Mouse (Mus musculus): ENCODE measurements around the gene Cop1. TPM values are rescaled to one million over a fixed set of nuclear protein-coding genes. Genes with fewer than 3 reads are reported as not detected.

The Cop1 gene
- 213 and 216 TPM in 2 replicates for total RNA-seq (2021)
- long read RNA-seq, full-length matches to known transcripts = 89 of 162 reads
- long read RNA-seq, partial matches to known transcripts = 3 of 162 reads
- long read RNA-seq, other reads (novel, unspliced or antisense) = 70 of 162 reads

- DNase-seq = peak; percentile 95
These were observed at the start of gene Cop1 for GRCm38 (mm10) chr1:159231781-159232571. TSS of gene Cop1 (plus strand) at chr1:159232320.

GRCm38 (mm10) chr1:159186741-159187140, 45.4 kb upstream of the Cop1 start:
- DNase-seq = no peak

GRCm38 (mm10) chr1:159198603-159199002, 33.5 kb upstream of the Cop1 start:
- DNase-seq = no peak

GRCm38 (mm10) chr1:159199606-159200005, 32.5 kb upstream of the Cop1 start:
- DNase-seq = no peak

GRCm38 (mm10) chr1:159201220-159201619, 30.9 kb upstream of the Cop1 start:
- DNase-seq = no peak

- no peak for DNase-seq
These were observed 20.4 kb upstream of the Cop1 start for GRCm38 (mm10) chr1:159211711-159212110.

GRCm38 (mm10) chr1:159217437-159217836, 14.7 kb upstream of the Cop1 start:
- DNase-seq = no peak

- DNase-seq = no peak
These were observed 10.1 kb upstream of the Cop1 start for GRCm38 (mm10) chr1:159222046-159222445.

- no peak for DNase-seq
These were observed 6.9 kb upstream of the Cop1 start for GRCm38 (mm10) chr1:159225064-159225824.

GRCm38 (mm10) chr1:159232572-159233261, 597 bp downstream of the Cop1 start:
- DNase-seq = peak; percentile 19

GRCm38 (mm10) chr1:159233426-159233825, 1.3 kb downstream of the Cop1 start:
- DNase-seq = no peak

- no peak for DNase-seq
These were observed 2.4 kb downstream of the Cop1 start for GRCm38 (mm10) chr1:159234496-159234895.

GRCm38 (mm10) chr1:159235674-159236073, 3.6 kb downstream of the Cop1 start:
- DNase-seq = no peak

- no peak for DNase-seq
These were observed 6.0 kb downstream of the Cop1 start for GRCm38 (mm10) chr1:159238147-159238546.

- DNase-seq = no peak
These were observed 18.2 kb downstream of the Cop1 start for GRCm38 (mm10) chr1:159250320-159250719.

GRCm38 (mm10) chr1:159253078-159253477, 21.0 kb downstream of the Cop1 start:
- DNase-seq = no peak

GRCm38 (mm10) chr1:159254906-159255685, 23.0 kb downstream of the Cop1 start:
- no peak for DNase-seq

- no peak for DNase-seq
These were observed 24.4 kb downstream of the Cop1 start for GRCm38 (mm10) chr1:159256543-159256942.

GRCm38 (mm10) chr1:159263820-159264219, 31.7 kb downstream of the Cop1 start:
- DNase-seq = no peak

GRCm38 (mm10) chr1:159280072-159280471, 48.0 kb downstream of the Cop1 start:
- no peak for DNase-seq

- peak; percentile 40 for DNase-seq
These were observed 49.7 kb downstream of the Cop1 start for GRCm38 (mm10) chr1:159281861-159282260.

GRCm38 (mm10) chr1:159286833-159287232, 54.7 kb downstream of the Cop1 start:
- DNase-seq = no peak

Data from adrenal gland, postnatal 25 days (tissue).